Mouse (Mus musculus): ENCODE results near the gene Prpf6. TPM values are rescaled to one million over a fixed set of nuclear protein-coding genes. Genes with fewer than 3 reads are reported as not detected.

Prpf6 gene
- polyA plus RNA-seq, 1 experiment from 2014 or later, result 52.7 TPM

- 91% methylated on average over 3 of the region's 3 CpGs for WGBS
- no peak for ATAC-seq
These were observed 8.0 kb upstream of the Prpf6 start for GRCm38 (mm10) chr2:181583460-181584257.

GRCm38 (mm10) chr2:181584411-181584942 lies 7.2 kb upstream of the Prpf6 start, which contains the start of gene Uckl1:
TSS of gene Uckl1 (minus strand) at chr2:181584892.
- no peak within 1 kb of the TSS for H3K27ac ChIP-seq (ENCODE audit: low read length)
- H3K9me3 ChIP-seq (ENCODE audit: control insufficient read depth, low read length), result no peaks in the 10 kb centered on the region
- no peak within 1 kb of the TSS for H3K4me2 ChIP-seq (ENCODE audit: low read depth, low read length)

More at GRCm38 (mm10) chr2:181583460-181584257, 8.0 kb upstream of the Prpf6 start:
- no peaks in the 10 kb centered on the region for H3K9me3 ChIP-seq (ENCODE audit: control insufficient read depth, low read length)
- H3K4me3 ChIP-seq (ENCODE audit: low read length), result no peak overlapping the region
- H3K36me3 ChIP-seq (ENCODE audit: control insufficient read depth, insufficient read depth, low read length), result 0 out of 2 replicates have a peak, but pooled peaks cover 14% of the 10 kb centered on the region
- H3K9ac ChIP-seq (ENCODE audit: low read depth, low read length), result no peak overlapping the region
- H3K27me3 ChIP-seq (replicated peaks; ENCODE audit: control insufficient read depth, insufficient read depth, low read length), result no peaks in the 10 kb centered on the region
- H3K4me1 ChIP-seq (ENCODE audit: control insufficient read depth, insufficient read depth, low read length), result peaks cover 20% of the 10 kb centered on the region
- H3K4me2 ChIP-seq (ENCODE audit: low read depth, low read length), result no peak overlapping the region
- no peak overlapping the region for H3K27ac ChIP-seq (ENCODE audit: low read length)

GRCm38 (mm10) chr2:181585506-181585905 lies 6.2 kb upstream of the Prpf6 start:
- Histone ChIP-seq H3K9ac (ENCODE audit: low read depth, low read length) (no peak overlapping the region), H3K9me3 (ENCODE audit: control insufficient read depth, low read length) (no peaks in the 10 kb centered on the region), H3K4me1 (ENCODE audit: control insufficient read depth, insufficient read depth, low read length) (peaks cover 4% of the 10 kb centered on the region; the same call in 1 of the 2 replicates), H3K4me2 (ENCODE audit: low read depth, low read length) (no peak overlapping the region), H3K27ac (ENCODE audit: low read length) (no peak overlapping the region), H3K4me3 (ENCODE audit: low read length) (no peak overlapping the region), H3K27me3 (replicated peaks; ENCODE audit: control insufficient read depth, insufficient read depth, low read length) (no peaks in the 10 kb centered on the region), H3K36me3 (ENCODE audit: control insufficient read depth, insufficient read depth, low read length) (peaks cover 20% of the 10 kb centered on the region; the same call in 1 of the 2 replicates)
- WGBS, result 93% methylated on average over 5 of the region's 5 CpGs
- no peak for ATAC-seq

More at GRCm38 (mm10) chr2:181584411-181584942, 7.2 kb upstream of the Prpf6 start, which contains the start of gene Uckl1:
- H3K4me1 ChIP-seq (ENCODE audit: control insufficient read depth, insufficient read depth, low read length), result peaks cover 12% of the 10 kb centered on the region
- H3K9ac ChIP-seq (ENCODE audit: low read depth, low read length), result no peak within 1 kb of the TSS
- H3K36me3 ChIP-seq (ENCODE audit: control insufficient read depth, insufficient read depth, low read length), result peaks cover 20% of the 10 kb centered on the region; the same call in 1 of the 2 replicates
- 93% methylated on average over 4 of the region's 4 CpGs for WGBS
- H3K27me3 ChIP-seq (replicated peaks; ENCODE audit: control insufficient read depth, insufficient read depth, low read length), result no peaks in the 10 kb centered on the region
- ATAC-seq, result no peak
- H3K4me3 ChIP-seq (ENCODE audit: low read length), result no peak within 1 kb of the TSS

GRCm38 (mm10) chr2:181586124-181586523 lies 5.5 kb upstream of the Prpf6 start:
- Histone ChIP-seq H3K9ac (ENCODE audit: low read depth, low read length) (no peak overlapping the region), H3K9me3 (ENCODE audit: control insufficient read depth, low read length) (no peaks in the 10 kb centered on the region), H3K4me1 (ENCODE audit: control insufficient read depth, insufficient read depth, low read length) (peaks cover under 1% of the 10 kb centered on the region), H3K27ac (ENCODE audit: low read length) (no peak overlapping the region), H3K36me3 (ENCODE audit: control insufficient read depth, insufficient read depth, low read length) (peaks cover 20% of the 10 kb centered on the region; the same call in 1 of the 2 replicates), H3K4me2 (ENCODE audit: low read depth, low read length) (no peak overlapping the region), H3K27me3 (replicated peaks; ENCODE audit: control insufficient read depth, insufficient read depth, low read length) (no peaks in the 10 kb centered on the region), H3K4me3 (ENCODE audit: low read length) (no peak overlapping the region)
- WGBS, result 93% methylated on average over 3 of the region's 3 CpGs
- no peak for ATAC-seq

GRCm38 (mm10) chr2:181587796-181588195 lies 3.9 kb upstream of the Prpf6 start:
- Histone ChIP-seq H3K27ac (ENCODE audit: low read length) (no peak overlapping the region), H3K27me3 (replicated peaks; ENCODE audit: control insufficient read depth, insufficient read depth, low read length) (no peaks in the 10 kb centered on the region), H3K4me1 (ENCODE audit: control insufficient read depth, insufficient read depth, low read length) (peaks cover 8% of the 10 kb centered on the region), H3K9ac (ENCODE audit: low read depth, low read length) (no peak overlapping the region), H3K9me3 (ENCODE audit: control insufficient read depth, low read length) (no peaks in the 10 kb centered on the region), H3K4me3 (ENCODE audit: low read length) (no peak overlapping the region), H3K4me2 (ENCODE audit: low read depth, low read length) (no peak overlapping the region), H3K36me3 (ENCODE audit: control insufficient read depth, insufficient read depth, low read length) (peaks cover 20% of the 10 kb centered on the region; the same call in 1 of the 2 replicates)
- 79% methylated on average over 6 of the region's 6 CpGs for WGBS
- ATAC-seq, result no peak

GRCm38 (mm10) chr2:181588229-181588780 lies 3.4 kb upstream of the Prpf6 start:
- peaks cover 20% of the 10 kb centered on the region; the same call in 1 of the 2 replicates for H3K36me3 ChIP-seq (ENCODE audit: control insufficient read depth, insufficient read depth, low read length)
- WGBS, result 89% methylated on average over 11 of the region's 11 CpGs

GRCm38 (mm10) chr2:181589011-181589731 lies 2.5 kb upstream of the Prpf6 start:
- H3K9me3 ChIP-seq (ENCODE audit: control insufficient read depth, low read length), result no peaks in the 10 kb centered on the region
- no peak overlapping the region for H3K4me3 ChIP-seq (ENCODE audit: low read length)
- WGBS, result 91% methylated on average over 10 of the region's 10 CpGs
- no peak overlapping the region for H3K9ac ChIP-seq (ENCODE audit: low read depth, low read length)
- H3K27ac ChIP-seq (ENCODE audit: low read length), result no peak overlapping the region
- H3K27me3 ChIP-seq (replicated peaks; ENCODE audit: control insufficient read depth, insufficient read depth, low read length), result no peaks in the 10 kb centered on the region
- H3K36me3 ChIP-seq (ENCODE audit: control insufficient read depth, insufficient read depth, low read length), result peaks cover 20% of the 10 kb centered on the region; the same call in 1 of the 2 replicates
- H3K4me1 ChIP-seq (ENCODE audit: control insufficient read depth, insufficient read depth, low read length), result peaks cover 8% of the 10 kb centered on the region
- no peak for ATAC-seq
- no peak overlapping the region for H3K4me2 ChIP-seq (ENCODE audit: low read depth, low read length)

More at GRCm38 (mm10) chr2:181588229-181588780, 3.4 kb upstream of the Prpf6 start:
- Histone ChIP-seq H3K4me1 (ENCODE audit: control insufficient read depth, insufficient read depth, low read length) (peaks cover 8% of the 10 kb centered on the region), H3K4me2 (ENCODE audit: low read depth, low read length) (no peak overlapping the region), H3K27ac (ENCODE audit: low read length) (no peak overlapping the region), H3K9ac (ENCODE audit: low read depth, low read length) (no peak overlapping the region), H3K27me3 (replicated peaks; ENCODE audit: control insufficient read depth, insufficient read depth, low read length) (no peaks in the 10 kb centered on the region), H3K9me3 (ENCODE audit: control insufficient read depth, low read length) (no peaks in the 10 kb centered on the region), H3K4me3 (ENCODE audit: low read length) (no peak overlapping the region)
- ATAC-seq, result no peak

- H3K9ac ChIP-seq (ENCODE audit: low read depth, low read length), result no peak overlapping the region
- ATAC-seq, result no peak
- H3K27me3 ChIP-seq (replicated peaks; ENCODE audit: control insufficient read depth, insufficient read depth, low read length), result no peaks in the 10 kb centered on the region
- H3K4me2 ChIP-seq (ENCODE audit: low read depth, low read length), result no peak overlapping the region
- peaks cover 8% of the 10 kb centered on the region for H3K4me1 ChIP-seq (ENCODE audit: control insufficient read depth, insufficient read depth, low read length)
- H3K4me3 ChIP-seq (ENCODE audit: low read length), result no peak overlapping the region
- peaks cover 20% of the 10 kb centered on the region; the same call in 1 of the 2 replicates for H3K36me3 ChIP-seq (ENCODE audit: control insufficient read depth, insufficient read depth, low read length)
- no peaks in the 10 kb centered on the region for H3K9me3 ChIP-seq (ENCODE audit: control insufficient read depth, low read length)
- H3K27ac ChIP-seq (ENCODE audit: low read length), result no peak overlapping the region
- 95% methylated on average over 9 of the region's 9 CpGs for WGBS
These were observed 1.9 kb upstream of the Prpf6 start for GRCm38 (mm10) chr2:181589732-181590105.

GRCm38 (mm10) chr2:181590471-181590870 lies 1.2 kb upstream of the Prpf6 start:
- no peaks in the 10 kb centered on the region for H3K27me3 ChIP-seq (replicated peaks; ENCODE audit: control insufficient read depth, insufficient read depth, low read length)
- no peak overlapping the region for H3K27ac ChIP-seq (ENCODE audit: low read length)
- ATAC-seq, result no peak
- H3K9me3 ChIP-seq (ENCODE audit: control insufficient read depth, low read length), result no peaks in the 10 kb centered on the region
- peaks cover 20% of the 10 kb centered on the region; the same call in 1 of the 2 replicates for H3K36me3 ChIP-seq (ENCODE audit: control insufficient read depth, insufficient read depth, low read length)
- H3K4me2 ChIP-seq (ENCODE audit: low read depth, low read length), result no peak overlapping the region
- no peak overlapping the region for H3K4me3 ChIP-seq (ENCODE audit: low read length)
- no peak overlapping the region for H3K9ac ChIP-seq (ENCODE audit: low read depth, low read length)
- WGBS, result 91% methylated on average over 5 of the region's 5 CpGs
- peaks cover 8% of the 10 kb centered on the region for H3K4me1 ChIP-seq (ENCODE audit: control insufficient read depth, insufficient read depth, low read length)
